Mouse (Mus musculus) kidney, postnatal 0 days (tissue): ENCODE measurements around the gene Ssr1. TPM values are rescaled to one million over a fixed set of nuclear protein-coding genes. Genes with fewer than 3 reads are reported as not detected.

Experiments used
- ATAC-seq: fragments of 200-750 bp; cut with Nextera tagmentation; replicated peaks from 2 replicates; pipeline ENCODE4 v1.8.0; 2017; ENCODE audit warnings: low read depth, moderate number of reproducible peaks, moderate TSS enrichment, moderate library complexity; ENCODE audit not compliant: low FRiP score
- DNase-seq: peaks from one replicate; pipeline ENCODE4 v3.0.0-alpha.2; 2016; ENCODE audit warnings: low spot score
- H3K27ac ChIP-seq: fragments of 300-500 bp; sonication (generic); 2 replicates; pipeline ENCODE4 v1.5.1; 2014; ENCODE audit warnings: mild to moderate bottlenecking
- H3K27me3 ChIP-seq: fragments of 300-500 bp; sonication (generic); 2 replicates; pipeline ENCODE4 v1.6.1; 2014; ENCODE audit warnings: low read length, mixed read lengths; ENCODE audit not compliant: insufficient read depth
- H3K36me3 ChIP-seq: fragments of 300-500 bp; sonication (generic); 2 replicates; pipeline ENCODE4 v1.6.1; 2014; ENCODE audit warnings: low read length, mixed read lengths; ENCODE audit not compliant: insufficient read depth
- H3K4me1 ChIP-seq: fragments of 300-500 bp; sonication (generic); replicated peaks from 2 replicates; pipeline ENCODE4 v1.6.1; 2014; ENCODE audit warnings: antibody characterized with exemption, low read length, mixed read lengths; ENCODE audit not compliant: insufficient read depth
- H3K4me2 ChIP-seq: fragments of 300-500 bp; sonication (generic); 2 replicates; pipeline ENCODE4 v1.6.1; 2014; ENCODE audit warnings: mild to moderate bottlenecking, low read length, moderate library complexity, mixed read lengths
- H3K4me3 ChIP-seq: fragments of 300-500 bp; sonication (generic); replicated peaks from 2 replicates; pipeline ENCODE4 v1.5.1; 2014; ENCODE audit warnings: low read depth, low read length
- H3K9ac ChIP-seq: fragments of 300-500 bp; sonication (generic); 2 replicates; pipeline ENCODE4 v1.6.1; 2014; ENCODE audit warnings: low read depth, low read length
- H3K9me3 ChIP-seq: fragments of 300-500 bp; sonication (generic); replicated peaks from 2 replicates; pipeline ENCODE4 v1.6.1; 2016; ENCODE audit warnings: low read length, inconsistent platforms, mixed read lengths
- CTCF ChIP-seq: IDR thresholded peaks from 2 replicates; pipeline ENCODE4 v1.5.1; 2016; ENCODE audit warnings: antibody characterized with exemption, low read depth, mild to moderate bottlenecking, moderate library complexity
- WGBS: fragments of 180-500 bp; shearing (Covaris S2); extraction: QIAGEN DNeasy Blood & Tissue Kit; methylation state at CpG from one replicate; pipeline ENCODE4 v1.1.7; 2014; 5-methylcytosine and 5-hydroxymethylcytosine counted together
- polyA plus RNA-seq: library from polyadenylated mRNA; unstranded; fragments of >200 nt; fragmentation: Nextera tagmentation; extraction: Ambion mirVana; gene quantifications from 2 replicates; pipeline ENCODE4 v1.2.1, GENCODE M21; 2015

The Ssr1 gene
- polyA plus RNA-seq, 1 experiment from 2014 or later = 116 TPM

- Histone ChIP-seq H3K4me2 (no peak overlapping the region), H3K4me1 (no peaks in the 10 kb centered on the region), H3K9ac (no peak overlapping the region), H3K4me3 (no peak overlapping the region), H3K9me3 (no peaks in the 10 kb centered on the region), H3K36me3 (no peaks in the 10 kb centered on the region), H3K27ac (no peak overlapping the region), H3K27me3 (no peaks in the 10 kb centered on the region)
- DNase-seq = no peak
- TF ChIP-seq CTCF = no peak
- ATAC-seq = no peak
- 61% methylated on average over 6 of the region's 6 CpGs for WGBS
Measured at GRCm38 (mm10) chr13:38027618-38028248, 33.7 kb upstream of the Ssr1 start.

GRCm38 (mm10) chr13:38025874-38026273, 31.9 kb upstream of the Ssr1 start:
- H3K36me3 ChIP-seq = no peaks in the 10 kb centered on the region
- H3K9ac ChIP-seq = no peak overlapping the region
- H3K27me3 ChIP-seq = no peaks in the 10 kb centered on the region
- TF ChIP-seq CTCF = peak; percentile 18; the same call in 1 of the 2 replicates
- H3K4me2 ChIP-seq = no peak overlapping the region
- no peaks in the 10 kb centered on the region for H3K9me3 ChIP-seq
- DNase-seq = no peak
- no peaks in the 10 kb centered on the region for H3K4me1 ChIP-seq
- WGBS = 45% methylated on average over 4 of the region's 4 CpGs
- ATAC-seq = no peak
- H3K4me3 ChIP-seq = no peak overlapping the region
- H3K27ac ChIP-seq = no peak overlapping the region

GRCm38 (mm10) chr13:38018791-38019190, 24.8 kb upstream of the Ssr1 start:
- DNase-seq (no peak), ATAC-seq (no peak)
- no peaks in the 10 kb centered on the region for H3K9me3 ChIP-seq
- H3K9ac ChIP-seq = no peak overlapping the region
- H3K36me3 ChIP-seq = no peaks in the 10 kb centered on the region
- H3K4me1 ChIP-seq = no peaks in the 10 kb centered on the region
- no peak overlapping the region for H3K4me3 ChIP-seq
- 71% methylated on average over 3 of the region's 3 CpGs for WGBS
- H3K27ac ChIP-seq = no peak overlapping the region
- TF ChIP-seq CTCF = no peak
- H3K27me3 ChIP-seq = no peaks in the 10 kb centered on the region
- H3K4me2 ChIP-seq = no peak overlapping the region

- Histone ChIP-seq H3K27me3 (no peaks in the 10 kb centered on the region), H3K4me1 (no peaks in the 10 kb centered on the region), H3K27ac (no peak overlapping the region), H3K36me3 (no peaks in the 10 kb centered on the region), H3K9ac (no peak overlapping the region), H3K4me2 (no peak overlapping the region), H3K4me3 (no peak overlapping the region), H3K9me3 (no peaks in the 10 kb centered on the region)
- no peak for TF ChIP-seq CTCF
- WGBS = 93% methylated on average over 4 of the region's 4 CpGs
- DNase-seq (no peak), ATAC-seq (no peak)
Measured at GRCm38 (mm10) chr13:38015591-38015990, 21.6 kb upstream of the Ssr1 start.

- no peak for TF ChIP-seq CTCF
- H3K4me1 ChIP-seq = no peaks in the 10 kb centered on the region
- H3K4me3 ChIP-seq = no peak overlapping the region
- no peaks in the 10 kb centered on the region for H3K36me3 ChIP-seq
- H3K9ac ChIP-seq = no peak overlapping the region
- ATAC-seq (no peak), DNase-seq (no peak)
- H3K27ac ChIP-seq = no peak overlapping the region
- H3K27me3 ChIP-seq = no peaks in the 10 kb centered on the region
- H3K4me2 ChIP-seq = no peak overlapping the region
- 84% methylated on average over 5 of the region's 5 CpGs for WGBS
- H3K9me3 ChIP-seq = no peaks in the 10 kb centered on the region
Measured at GRCm38 (mm10) chr13:38012436-38012835, 18.4 kb upstream of the Ssr1 start.

- Histone ChIP-seq H3K4me1 (no peaks in the 10 kb centered on the region), H3K27ac (no peak overlapping the region), H3K36me3 (no peaks in the 10 kb centered on the region), H3K9me3 (no peaks in the 10 kb centered on the region), H3K4me3 (no peak overlapping the region), H3K4me2 (no peak overlapping the region), H3K27me3 (no peaks in the 10 kb centered on the region), H3K9ac (no peak overlapping the region)
- WGBS = 77% methylated on average over 5 of the region's 5 CpGs
- TF ChIP-seq CTCF = no peak
- no peak for DNase-seq
- ATAC-seq = no peak
Measured at GRCm38 (mm10) chr13:38010444-38010910, 16.5 kb upstream of the Ssr1 start.
